Mouse (Mus musculus): ENCODE measurements at regions not wholly inside any gene's neighbourhood (a gene's known extent, or its start where the extent isn't known, plus 50 kb on each side); places are given as distances from the start of the nearest gene placed in this dataset.
"Not testable (repeated sequence)": the region's sequence is repeated elsewhere in the genome, so short reads cannot be mapped to it uniquely, and the experiment has no call there.

GRCm38 (mm10) chr17:13654606-13655005, 105.7 kb upstream of the Afdn start:
- DNase-seq: not testable (repeated sequence)

DNA sequence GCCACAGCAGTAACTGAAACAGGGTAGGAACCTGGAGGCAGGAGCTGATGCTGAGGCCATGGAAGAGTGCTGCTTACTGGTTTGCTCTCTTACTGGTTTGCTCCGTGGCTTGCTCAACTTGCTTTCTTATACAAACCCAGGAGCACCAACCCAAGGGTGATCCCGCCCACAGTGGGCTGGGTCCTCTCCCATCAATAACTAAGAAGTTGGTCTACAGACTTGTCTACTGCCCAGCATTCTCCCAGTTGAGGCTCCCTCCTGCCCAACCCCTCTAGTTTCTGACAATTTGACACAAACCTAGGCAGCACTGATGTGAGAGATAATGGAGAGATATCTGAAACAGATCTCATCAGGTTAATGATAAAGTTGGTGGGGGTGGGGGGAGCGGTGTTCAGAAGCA, 104.3 kb upstream of the Afdn start:
- DNase-seq: no peak

- DNase-seq: peak; percentile 61
Observed at GRCm38 (mm10) chr17:13656485-13657181, 103.7 kb upstream of the Afdn start.

DNA sequence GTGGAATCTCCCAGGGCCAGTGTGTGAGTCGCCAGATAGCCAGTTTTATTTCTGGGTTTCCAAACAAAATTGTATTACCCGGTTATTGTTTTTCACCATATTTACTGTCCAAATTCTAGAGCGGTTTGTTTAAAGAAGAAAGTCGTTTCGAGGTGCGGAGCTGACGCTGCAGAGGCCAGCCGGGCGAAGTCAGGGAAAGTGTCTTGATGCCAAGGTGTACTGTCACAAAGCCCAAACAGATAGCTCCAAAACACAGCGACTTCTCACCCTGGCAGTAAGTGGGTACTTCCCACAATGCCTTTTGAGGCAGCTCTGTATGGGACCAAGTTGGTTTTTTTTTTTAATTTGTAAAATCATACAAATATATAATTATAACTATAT, 103.2 kb upstream of the Afdn start:
- no peak for DNase-seq

GRCm38 (mm10) chr17:13657656-13658292, 102.6 kb upstream of the Afdn start:
- peak; percentile 52 for DNase-seq

DNA sequence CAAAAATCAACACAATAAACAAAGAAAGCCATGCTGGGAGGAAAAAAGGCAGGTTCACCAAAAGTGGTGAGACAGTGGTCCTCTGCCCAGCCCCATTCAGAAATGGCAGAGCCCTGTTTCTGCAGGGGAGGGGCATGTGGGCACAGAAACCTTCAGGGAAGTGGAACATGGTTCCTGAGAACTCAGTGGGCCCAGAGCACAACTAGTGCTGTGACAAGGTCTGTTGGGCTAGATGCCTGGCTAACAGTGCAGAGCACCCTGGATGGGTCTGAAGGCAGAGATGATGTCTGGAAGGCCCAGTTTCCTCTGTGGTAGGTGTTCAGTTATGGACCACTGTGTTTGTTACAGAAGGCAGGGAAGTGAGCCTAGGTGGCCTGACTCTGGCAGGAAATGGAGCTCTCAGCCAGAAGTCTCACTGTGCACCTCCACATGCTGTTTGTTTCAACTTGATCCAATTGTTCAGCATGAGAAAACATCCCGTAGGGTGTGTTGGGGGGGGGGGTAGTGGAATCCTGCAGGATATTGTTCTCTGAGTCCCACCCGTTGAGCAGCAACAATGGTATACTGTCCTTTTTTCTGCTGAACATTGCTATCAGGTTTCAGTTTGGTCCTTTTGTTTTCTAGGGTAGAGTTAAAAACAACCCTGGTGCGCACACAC, 101.9 kb upstream of the Afdn start:
- peak; percentile 51 for DNase-seq

- peak; percentile 83 for DNase-seq
Observed at GRCm38 (mm10) chr17:13659103-13659502, 101.2 kb upstream of the Afdn start.

- no peak for DNase-seq
Observed at GRCm38 (mm10) chr17:13659943-13660342, 100.4 kb upstream of the Afdn start.

DNA sequence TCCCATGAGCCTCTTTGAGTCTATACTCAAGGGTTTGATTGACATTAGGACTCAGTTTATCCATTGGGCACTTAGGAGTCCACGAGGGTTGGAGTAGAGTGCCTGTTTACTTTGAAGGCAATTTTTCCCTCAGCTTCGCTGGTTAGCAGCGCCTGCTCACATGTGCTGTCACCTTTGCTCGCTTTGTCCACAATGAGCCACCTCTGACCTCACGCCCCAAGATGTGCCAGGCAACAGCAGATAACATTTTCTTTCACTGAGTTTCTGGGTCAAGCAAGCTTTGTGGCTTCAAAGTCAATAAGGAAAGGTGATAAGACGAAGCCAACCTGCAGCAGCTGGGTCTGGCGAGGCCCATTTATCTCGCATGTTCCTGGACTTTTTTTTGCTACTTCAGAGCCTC, 99.3 kb upstream of the Afdn start:
- no peak for DNase-seq

GRCm38 (mm10) chr17:13662152-13662551, 98.2 kb upstream of the Afdn start:
- DNase-seq: no peak

All from lung, postnatal 10 days (tissue).